Mouse (Mus musculus) forebrain, embryonic 13.5 days (tissue): Measurements from ENCODE around the gene AL732309.1. TPM values are rescaled to one million over a fixed set of nuclear protein-coding genes. Genes with fewer than 3 reads are reported as not detected.
A peak's percentile ranks its signal among the peaks of the same experiment; 100 is the strongest.

Experiments used
- ATAC-seq: fragments of 200-750 bp; cut with Nextera tagmentation; 2 replicates; pipeline ENCODE4 v1.8.0; 2017
- H3K27ac ChIP-seq: fragments of 300-500 bp; sonication (generic); 2 replicates; pipeline ENCODE4 v1.5.1; 2015; ENCODE audit warnings: inconsistent platforms, mild to moderate bottlenecking, moderate library complexity
- H3K27me3 ChIP-seq: fragments of 300-500 bp; sonication (generic); 2 replicates; pipeline ENCODE4 v1.6.1; 2015; ENCODE audit warnings: mild to moderate bottlenecking, inconsistent platforms
- H3K36me3 ChIP-seq: fragments of 300-500 bp; sonication (generic); 2 replicates; pipeline ENCODE4 v1.6.1; 2015; ENCODE audit warnings: mild to moderate bottlenecking, inconsistent platforms; ENCODE audit not compliant: poor library complexity, severe bottlenecking
- H3K4me1 ChIP-seq: fragments of 300-500 bp; sonication (generic); 2 replicates; pipeline ENCODE4 v1.6.1; 2015; ENCODE audit warnings: inconsistent platforms
- H3K4me2 ChIP-seq: fragments of 300-500 bp; sonication (generic); 2 replicates; pipeline ENCODE4 v1.6.1; 2015; ENCODE audit warnings: inconsistent platforms, mild to moderate bottlenecking, moderate library complexity
- H3K4me3 ChIP-seq: fragments of 300-500 bp; sonication (generic); 2 replicates; pipeline ENCODE4 v1.5.1; 2015; ENCODE audit warnings: mild to moderate bottlenecking, inconsistent platforms
- H3K9ac ChIP-seq: fragments of 300-500 bp; sonication (generic); 2 replicates; pipeline ENCODE4 v1.6.1; 2015; ENCODE audit warnings: mild to moderate bottlenecking, inconsistent platforms
- H3K9me3 ChIP-seq: fragments of 300-500 bp; sonication (generic); replicated peaks from 2 replicates; pipeline ENCODE4 v1.6.1; 2016; ENCODE audit warnings: inconsistent platforms
- WGBS: fragments of 180-500 bp; shearing (Covaris S2); methylation state at CpG from one replicate; pipeline ENCODE4 v1.1.7; 2015; 5-methylcytosine and 5-hydroxymethylcytosine counted together
- polyA plus RNA-seq: library from polyadenylated mRNA; unstranded; fragments of >200 nt; fragmentation: Nextera tagmentation; extraction: Ambion mirVana; gene quantifications from 2 replicates; pipeline ENCODE4 v1.2.1, GENCODE M21; 2015

Gene AL732309.1
- polyA plus RNA-seq, 1 experiment from 2014 or later, result 4.4 TPM

DNA sequence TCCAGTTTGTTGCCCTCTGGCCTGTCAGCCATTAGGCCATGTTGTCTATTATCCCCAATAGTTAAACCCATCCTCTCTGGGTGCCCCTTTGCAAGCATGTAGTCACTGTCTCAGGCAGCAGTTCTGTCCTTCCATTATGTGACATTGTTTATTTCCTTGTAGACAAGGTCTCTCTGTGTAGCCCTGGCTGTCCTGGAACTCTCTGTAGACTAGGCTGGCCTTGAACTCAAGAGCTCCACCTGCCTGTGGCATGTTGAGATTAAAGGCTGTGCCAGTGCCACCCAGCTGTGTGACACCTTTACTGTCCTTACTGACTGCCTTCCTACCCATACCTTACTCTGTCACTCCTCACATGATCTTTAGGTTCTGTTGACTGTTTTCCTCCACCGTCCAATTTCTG lies 5.7 kb upstream of the AL732309.1 start:
- Histone ChIP-seq H3K36me3 (peaks cover 54% of the 10 kb centered on the region), H3K9me3 (no peaks in the 10 kb centered on the region), H3K4me2 (no peak overlapping the region), H3K27me3 (no peaks in the 10 kb centered on the region), H3K4me1 (peaks cover 22% of the 10 kb centered on the region), H3K9ac (no peak overlapping the region), H3K27ac (no peak overlapping the region), H3K4me3 (no peak overlapping the region)
- no peak for ATAC-seq
- 88% methylated on average over 1 of the region's 1 CpGs for WGBS

DNA sequence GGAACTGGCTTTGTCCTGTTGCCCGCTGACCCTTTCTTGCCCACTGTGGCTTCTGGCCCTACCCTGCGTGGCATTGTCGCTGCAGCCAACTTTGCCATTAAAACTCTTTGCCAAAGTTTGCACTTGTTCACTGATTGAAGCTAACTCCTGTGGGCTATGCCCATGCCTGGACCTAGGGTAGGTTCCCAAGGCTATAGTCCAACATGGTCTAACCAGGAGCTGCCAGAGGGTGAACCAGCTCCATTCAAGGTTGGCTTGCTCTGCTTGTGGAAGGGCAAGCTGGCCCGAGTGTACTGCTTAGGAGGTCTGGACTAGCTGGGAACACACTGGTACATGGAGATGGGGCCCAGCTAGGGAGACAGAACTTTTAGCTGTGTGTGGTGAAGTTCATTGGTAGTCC lies 2.5 kb downstream of the AL732309.1 start:
- H3K9me3 ChIP-seq, result no peaks in the 10 kb centered on the region
- no peak overlapping the region for H3K9ac ChIP-seq
- H3K4me3 ChIP-seq, result no peak overlapping the region
- no peak overlapping the region for H3K27ac ChIP-seq
- WGBS, result 91% methylated on average over 4 of the region's 4 CpGs
- H3K4me2 ChIP-seq, result no peak overlapping the region
- peaks cover 6% of the 10 kb centered on the region; the same call in 1 of the 2 replicates for H3K27me3 ChIP-seq
- H3K4me1 ChIP-seq, result peaks cover 26% of the 10 kb centered on the region
- peaks cover 44% of the 10 kb centered on the region for H3K36me3 ChIP-seq
- no peak for ATAC-seq

DNA sequence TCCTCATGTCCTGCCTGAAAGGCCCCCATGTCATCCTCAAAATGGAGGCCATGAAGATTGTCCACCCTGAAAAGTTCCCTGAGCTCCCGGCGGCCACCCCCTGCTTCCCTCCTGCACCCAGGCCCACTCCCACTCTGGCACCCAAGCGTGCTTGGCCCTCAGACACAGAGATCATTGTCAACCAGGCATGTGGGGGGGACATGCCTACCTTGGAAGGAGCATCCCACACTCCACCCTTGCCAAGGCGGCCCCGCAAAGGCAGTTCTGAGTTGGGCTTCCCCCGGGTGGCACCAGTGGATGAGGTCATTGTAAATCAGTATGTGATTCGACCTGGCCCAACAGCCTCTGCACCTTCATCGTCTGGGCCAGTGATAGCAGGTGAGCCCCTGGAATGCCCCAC lies 3.3 kb downstream of the AL732309.1 start:
- H3K27me3 ChIP-seq, result peaks cover 10% of the 10 kb centered on the region; the same call in 1 of the 2 replicates
- ATAC-seq, result no peak
- H3K9ac ChIP-seq, result peak overlapping the region; percentile 89; the same call in 1 of the 2 replicates
- peaks cover 26% of the 10 kb centered on the region for H3K4me1 ChIP-seq
- WGBS, result 86% methylated on average over 8 of the region's 8 CpGs
- no peaks in the 10 kb centered on the region for H3K9me3 ChIP-seq
- peak overlapping the region; percentile 66 for H3K4me3 ChIP-seq
- peaks cover 36% of the 10 kb centered on the region for H3K36me3 ChIP-seq
- H3K4me2 ChIP-seq, result peak overlapping the region; percentile 92
- H3K27ac ChIP-seq, result no peak overlapping the region

DNA sequence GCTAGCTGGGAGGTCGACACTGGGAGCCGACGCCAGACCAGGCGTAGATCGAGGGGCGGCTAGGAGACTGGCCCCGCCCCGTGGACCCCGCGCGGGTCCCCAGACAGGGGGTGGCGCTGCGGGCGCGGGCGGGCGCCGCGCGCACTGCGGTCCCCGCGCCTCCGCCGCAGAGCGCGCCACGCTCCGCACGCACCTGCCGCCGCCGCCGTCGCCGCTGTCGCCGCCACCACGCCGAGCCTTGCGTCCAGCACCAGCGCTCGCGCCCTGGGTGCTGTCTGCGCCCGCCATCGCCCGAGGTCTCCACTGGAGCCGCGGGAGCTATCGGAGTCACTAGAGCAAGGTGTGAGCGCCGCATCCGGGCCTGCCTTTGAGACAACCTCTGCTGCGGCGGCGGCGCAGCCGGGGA lies 4.6 kb downstream of the AL732309.1 start, which contains the start of the genes Rnf208 and Cysrt1:
Gene Rnf208 (plus strand): TSS at position 155 of the 406 bp plus-strand sequence.
Gene Cysrt1 (minus strand): TSS at position 352 of the 406 bp plus-strand sequence.
- peak within 1 kb of the TSS; percentile 35 for H3K27ac ChIP-seq
- peak within 1 kb of the TSS; percentile 89 for H3K9ac ChIP-seq
- peaks cover 23% of the 10 kb centered on the region for H3K36me3 ChIP-seq

DNA sequence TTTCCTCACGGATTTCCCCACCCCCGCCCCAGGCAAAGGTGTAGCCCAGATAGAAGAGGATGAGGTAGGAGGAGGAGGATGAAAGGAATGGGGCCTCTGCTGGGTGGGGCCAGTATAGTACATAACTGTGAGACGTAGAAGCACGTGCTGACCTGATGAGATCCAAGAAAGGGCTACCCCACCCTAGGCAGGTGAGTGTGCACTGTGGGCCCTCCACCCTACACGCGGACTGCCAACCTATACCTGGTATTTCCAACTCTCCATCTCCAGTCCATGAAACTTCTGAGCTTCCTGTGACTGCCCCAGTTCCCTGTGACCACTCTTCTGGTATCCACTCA lies 5.3 kb downstream of the AL732309.1 start:
- peak overlapping the region; percentile 89 for H3K9ac ChIP-seq
- H3K4me1 ChIP-seq, result peaks cover 26% of the 10 kb centered on the region
- ATAC-seq, result peak; percentile 23; the same call in 1 of the 2 replicates
- H3K36me3 ChIP-seq, result peaks cover 16% of the 10 kb centered on the region
- H3K9me3 ChIP-seq, result no peaks in the 10 kb centered on the region
- H3K27me3 ChIP-seq, result peaks cover 17% of the 10 kb centered on the region; the same call in 1 of the 2 replicates
- H3K27ac ChIP-seq, result 0 out of 2 replicates have a peak overlapping the region, but pooled peaks have one; percentile 27
- peak overlapping the region; percentile 92 for H3K4me2 ChIP-seq
- WGBS, result 20% methylated on average over 6 of the region's 6 CpGs
- H3K4me3 ChIP-seq, result peak overlapping the region; percentile 66

More for the DNA sequence above, 4.6 kb downstream of the AL732309.1 start, which contains the start of the genes Rnf208 and Cysrt1:
- peak within 1 kb of the TSS; percentile 66 for H3K4me3 ChIP-seq
- H3K9me3 ChIP-seq, result no peaks in the 10 kb centered on the region
- peaks cover 26% of the 10 kb centered on the region for H3K4me1 ChIP-seq
- peak; percentile 57; the same call in 1 of the 2 replicates for ATAC-seq
- H3K27me3 ChIP-seq, result peaks cover 13% of the 10 kb centered on the region; the same call in 1 of the 2 replicates
- peak within 1 kb of the TSS; percentile 92 for H3K4me2 ChIP-seq
- 0% methylated on average over 44 of the region's 59 CpGs for WGBS

DNA sequence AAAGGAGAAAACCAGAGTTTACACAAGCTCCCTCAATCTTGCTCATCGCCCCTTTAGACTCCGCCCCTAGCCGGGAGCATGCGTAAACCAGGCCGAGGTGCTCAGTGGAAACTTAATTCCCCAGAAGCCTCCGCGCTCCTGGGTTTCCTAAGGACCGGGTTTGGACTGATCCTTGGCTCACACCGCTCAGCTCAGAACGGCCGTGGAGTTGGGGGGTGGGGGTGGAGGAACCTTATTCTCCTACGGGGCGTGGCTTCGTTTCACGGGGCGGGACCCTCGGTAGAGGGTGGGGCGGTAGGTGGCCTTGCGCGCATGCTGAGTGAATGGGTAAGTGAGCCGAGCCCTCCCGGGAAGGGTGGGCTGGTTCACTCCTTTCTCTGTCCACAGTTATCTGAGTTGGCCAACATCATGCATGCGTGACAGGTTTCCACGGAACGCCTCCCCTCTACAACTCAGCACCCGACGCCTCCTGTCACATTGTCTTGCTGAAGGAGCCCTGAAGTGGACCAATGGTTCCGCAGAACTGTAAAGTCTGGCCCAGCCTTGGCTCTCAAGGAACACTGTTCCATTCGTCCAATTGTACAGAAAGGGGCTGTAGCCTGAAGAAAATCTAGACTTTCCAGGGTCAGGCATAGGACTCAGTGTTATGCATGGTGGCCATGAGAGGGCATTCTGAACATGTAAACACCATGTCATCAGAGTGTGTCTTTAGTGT lies 5.8 kb downstream of the AL732309.1 start:
- peaks cover 20% of the 10 kb centered on the region; the same call in 1 of the 2 replicates for H3K27me3 ChIP-seq
- H3K27ac ChIP-seq, result peak overlapping the region; percentile 27; the same call in 1 of the 2 replicates
- 1% methylated on average over 29 of the region's 29 CpGs for WGBS
- peak overlapping the region; percentile 45 for H3K9ac ChIP-seq
- no peaks in the 10 kb centered on the region for H3K9me3 ChIP-seq
- H3K4me3 ChIP-seq, result peak overlapping the region; percentile 66
- H3K4me1 ChIP-seq, result peaks cover 26% of the 10 kb centered on the region
- peak; percentile 84 for ATAC-seq
- H3K36me3 ChIP-seq, result peaks cover 11% of the 10 kb centered on the region
- H3K4me2 ChIP-seq, result peak overlapping the region; percentile 92

DNA sequence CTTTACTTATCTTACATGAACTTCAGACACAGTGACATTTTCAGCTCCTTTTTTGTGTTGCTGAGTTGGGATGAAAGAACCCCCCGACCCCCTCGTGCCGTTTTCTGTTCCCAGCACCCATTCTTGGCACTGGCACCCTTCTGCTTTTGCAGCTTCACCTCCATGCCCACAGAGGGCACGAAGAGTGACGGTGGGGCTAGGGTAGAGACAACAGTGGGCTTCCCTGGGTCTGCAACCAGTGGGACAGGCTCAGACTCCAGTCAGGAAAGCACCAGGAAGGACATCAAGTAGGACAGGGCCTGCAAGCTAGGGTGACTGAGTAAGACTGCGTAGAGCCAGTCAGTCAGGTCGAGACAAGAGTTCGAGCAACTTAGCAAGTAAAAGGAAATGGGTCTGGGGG lies 6.4 kb downstream of the AL732309.1 start:
- H3K27ac ChIP-seq, result no peak overlapping the region
- no peak; the same call in 1 of the 2 replicates for ATAC-seq
- peak overlapping the region; percentile 92 for H3K4me2 ChIP-seq
- H3K27me3 ChIP-seq, result peaks cover 20% of the 10 kb centered on the region; the same call in 1 of the 2 replicates
- H3K4me3 ChIP-seq, result peak overlapping the region; percentile 66; the same call in 1 of the 2 replicates
- peak overlapping the region; percentile 45; the same call in 1 of the 2 replicates for H3K9ac ChIP-seq
- peaks cover 5% of the 10 kb centered on the region; the same call in 1 of the 2 replicates for H3K36me3 ChIP-seq
- H3K9me3 ChIP-seq, result no peaks in the 10 kb centered on the region
- 47% methylated on average over 8 of the region's 8 CpGs for WGBS
- H3K4me1 ChIP-seq, result peaks cover 26% of the 10 kb centered on the region

DNA sequence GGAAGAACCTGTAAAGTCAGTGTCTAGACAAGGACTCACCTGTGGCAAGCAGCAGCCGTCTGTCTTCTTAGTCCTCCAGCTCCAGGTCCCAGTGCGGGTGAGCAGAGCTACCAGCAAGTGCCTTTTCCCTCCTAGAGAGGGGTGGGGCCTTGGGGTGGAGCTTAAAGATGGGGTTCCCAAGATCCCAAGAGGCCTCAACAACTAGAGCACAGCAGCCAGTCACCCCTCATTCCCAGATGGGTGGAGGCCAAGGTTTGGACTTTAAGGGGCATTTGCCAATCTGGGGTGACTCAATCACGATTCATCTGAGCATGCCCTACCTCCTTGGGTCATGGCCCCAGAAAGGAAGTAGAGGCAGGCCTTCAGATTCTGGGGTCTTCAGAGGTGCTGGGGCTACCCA lies 6.9 kb downstream of the AL732309.1 start:
- Histone ChIP-seq H3K36me3 (no peaks in the 10 kb centered on the region), H3K9me3 (no peaks in the 10 kb centered on the region), H3K27me3 (peaks cover 20% of the 10 kb centered on the region; the same call in 1 of the 2 replicates), H3K4me3 (no peak overlapping the region), H3K9ac (no peak overlapping the region), H3K4me1 (peaks cover 26% of the 10 kb centered on the region), H3K27ac (no peak overlapping the region), H3K4me2 (no peak overlapping the region)
- ATAC-seq, result no peak
- WGBS, result 90% methylated on average over 3 of the region's 3 CpGs

DNA sequence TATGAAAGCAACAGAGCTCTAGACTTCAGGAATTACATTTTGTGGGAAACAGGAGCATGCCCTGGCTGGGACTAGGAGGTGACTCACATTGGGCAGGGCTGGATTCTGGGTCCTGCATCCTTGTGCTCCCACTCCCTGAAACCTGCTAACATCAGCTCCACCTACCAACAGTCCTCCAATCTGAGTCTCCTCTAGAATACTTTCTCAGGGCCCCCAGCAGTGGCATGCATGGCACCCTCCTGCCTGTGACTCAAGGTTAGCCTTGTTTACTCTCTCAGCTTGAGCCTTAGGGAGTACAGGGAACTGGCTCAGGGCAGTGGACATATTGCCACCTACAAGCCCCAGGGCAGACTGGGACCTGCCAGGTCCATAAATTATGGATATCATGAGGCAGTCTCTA lies 8.6 kb downstream of the AL732309.1 start:
- peaks cover 24% of the 10 kb centered on the region for H3K27me3 ChIP-seq
- H3K36me3 ChIP-seq, result no peaks in the 10 kb centered on the region
- no peak overlapping the region for H3K4me3 ChIP-seq
- ATAC-seq, result no peak
- H3K9ac ChIP-seq, result no peak overlapping the region
- no peak overlapping the region for H3K4me2 ChIP-seq
- H3K4me1 ChIP-seq, result peaks cover 26% of the 10 kb centered on the region
- no peak overlapping the region for H3K27ac ChIP-seq
- no peaks in the 10 kb centered on the region for H3K9me3 ChIP-seq

DNA sequence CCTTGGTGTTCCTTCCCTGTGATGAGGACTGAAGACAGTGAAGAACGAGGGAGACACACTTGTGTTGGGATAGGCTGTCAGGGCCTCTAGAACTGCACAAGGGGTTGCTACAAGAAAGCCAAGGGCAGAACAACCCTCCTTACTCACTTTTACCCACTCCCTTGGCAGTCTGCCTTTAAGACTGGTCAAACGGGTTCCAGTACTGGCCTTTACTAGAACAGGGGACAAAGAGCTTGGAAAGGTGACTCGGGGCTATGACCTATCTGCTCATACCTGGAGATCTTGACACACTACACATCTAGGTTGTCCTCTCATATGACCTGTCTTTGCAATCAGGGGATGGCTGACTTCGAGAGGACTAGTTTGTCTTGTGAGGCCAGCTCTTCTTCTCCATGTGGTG lies 9.1 kb downstream of the AL732309.1 start:
- H3K9ac ChIP-seq, result no peak overlapping the region
- no peaks in the 10 kb centered on the region for H3K36me3 ChIP-seq
- no peak for ATAC-seq
- H3K27me3 ChIP-seq, result peaks cover 24% of the 10 kb centered on the region
- no peak overlapping the region for H3K4me2 ChIP-seq
- peaks cover 20% of the 10 kb centered on the region for H3K4me1 ChIP-seq
- H3K27ac ChIP-seq, result no peak overlapping the region
- H3K9me3 ChIP-seq, result no peaks in the 10 kb centered on the region
- WGBS, result 63% methylated on average over 4 of the region's 4 CpGs
- no peak overlapping the region for H3K4me3 ChIP-seq

DNA sequence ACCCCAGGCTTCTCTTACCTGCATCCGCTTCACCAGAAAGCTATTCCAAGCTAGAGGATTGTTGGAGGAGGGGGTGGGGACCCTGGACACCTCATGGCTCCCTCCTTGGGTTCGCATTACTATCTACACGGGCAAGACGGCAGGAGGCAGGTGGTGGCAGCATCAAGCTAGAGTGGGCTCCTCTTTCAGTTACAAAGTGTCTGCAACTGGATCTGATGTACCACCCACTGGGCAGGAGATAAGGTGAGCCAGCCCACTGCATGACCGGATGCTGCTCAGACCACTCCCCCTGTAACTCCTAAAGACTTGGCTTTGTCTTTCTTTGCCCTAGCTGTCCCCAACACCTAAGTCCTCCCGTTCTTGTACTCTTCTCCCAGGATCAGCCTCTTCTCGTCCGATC lies 10.0 kb downstream of the AL732309.1 start, which contains the start of gene Rnf224:
Gene Rnf224 (minus strand): TSS at position 174 of the 400 bp plus-strand sequence.
- Histone ChIP-seq H3K9me3 (no peaks in the 10 kb centered on the region), H3K27me3 (peaks cover 24% of the 10 kb centered on the region), H3K36me3 (no peaks in the 10 kb centered on the region), H3K27ac (no peak within 1 kb of the TSS), H3K4me3 (no peak within 1 kb of the TSS), H3K4me2 (no peak within 1 kb of the TSS), H3K4me1 (peaks cover 14% of the 10 kb centered on the region), H3K9ac (no peak within 1 kb of the TSS)
- ATAC-seq, result no peak
- WGBS, result 37% methylated on average over 8 of the region's 8 CpGs

DNA sequence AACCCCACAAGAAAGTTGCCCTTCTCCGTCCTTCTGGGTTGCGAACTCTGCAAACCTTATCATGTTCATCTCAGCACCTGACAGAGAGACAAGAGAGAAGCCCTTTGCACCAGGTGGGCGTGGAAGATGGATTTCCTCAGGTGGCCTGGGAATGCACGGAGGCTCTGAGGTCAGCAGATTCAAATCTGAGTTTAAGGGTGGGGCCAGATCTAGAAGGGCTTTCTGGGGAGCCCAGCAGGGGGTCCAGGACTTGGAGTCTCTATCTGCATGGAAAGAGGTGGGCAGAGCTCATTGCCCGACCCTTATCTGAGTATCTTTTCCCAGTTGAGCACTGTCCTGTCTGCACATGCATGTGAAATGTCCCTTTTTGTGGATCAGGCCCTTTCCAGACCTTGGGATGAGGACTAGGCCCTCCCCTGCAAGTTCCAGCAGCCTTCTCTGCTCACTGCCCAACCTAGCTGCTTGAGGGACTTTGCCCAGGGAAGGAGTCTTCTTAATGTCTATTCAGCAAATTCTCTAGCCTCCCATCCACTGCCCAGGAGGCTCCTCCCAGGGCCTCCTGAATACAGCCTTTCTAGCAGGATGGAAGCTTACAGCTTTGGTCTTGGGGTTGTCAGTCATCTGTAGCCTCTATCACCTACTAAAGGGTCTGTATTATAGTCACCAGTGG lies 12.0 kb downstream of the AL732309.1 start:
- H3K27me3 ChIP-seq, result peaks cover 33% of the 10 kb centered on the region

More for the DNA sequence above, 12.0 kb downstream of the AL732309.1 start:
- no peaks in the 10 kb centered on the region for H3K36me3 ChIP-seq
- no peaks in the 10 kb centered on the region for H3K4me1 ChIP-seq
- H3K27ac ChIP-seq, result no peak overlapping the region
- H3K4me3 ChIP-seq, result no peak overlapping the region
- WGBS, result 78% methylated on average over 5 of the region's 5 CpGs
- no peak for ATAC-seq
- no peak overlapping the region for H3K4me2 ChIP-seq
- H3K9ac ChIP-seq, result no peak overlapping the region
- no peaks in the 10 kb centered on the region for H3K9me3 ChIP-seq
